8 mouse cellular contexts compared by ENCODE assay signal in the genomic region with DNA sequence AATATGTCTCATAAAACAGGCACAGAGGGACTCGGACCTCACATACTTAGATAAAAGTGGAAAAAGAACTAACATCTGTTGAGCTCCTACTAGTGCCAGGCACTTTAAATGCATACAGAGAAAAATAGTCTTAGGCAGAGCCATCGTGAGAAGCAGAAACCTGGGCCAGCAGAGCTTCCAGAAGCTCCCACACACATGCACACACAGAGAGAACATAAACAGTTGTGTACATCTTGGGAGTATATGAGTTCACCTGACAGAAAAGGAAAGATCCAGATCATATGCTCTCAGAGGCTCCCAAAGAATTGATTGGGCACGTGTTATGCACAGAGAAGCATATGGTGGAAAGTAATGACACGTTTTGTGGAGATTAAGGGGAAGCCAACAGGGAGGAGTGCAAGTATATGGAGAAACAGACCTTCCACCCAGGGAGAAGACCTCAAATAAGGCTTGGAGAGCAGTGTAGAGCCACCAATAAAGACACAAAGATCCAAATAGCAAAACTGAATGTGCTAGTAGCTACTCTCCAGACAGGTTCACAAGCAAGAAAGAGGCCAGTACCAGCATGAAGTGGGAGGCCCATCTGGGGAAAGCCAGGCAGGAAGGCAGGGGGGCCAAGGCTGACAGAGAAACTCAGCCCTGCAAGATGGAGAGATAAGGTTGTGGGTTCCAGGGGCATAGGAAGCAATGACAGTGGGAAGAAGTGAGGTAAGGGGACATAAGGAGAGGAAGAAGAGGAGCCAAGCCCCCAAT. TPM values are rescaled to one million over a fixed set of nuclear protein-coding genes. Genes with fewer than 3 reads are reported as not detected.
DNase-seq lines count a peak whose midpoint lies in the region; ATAC-seq and TF ChIP-seq lines count a peak whose summit lies in the region.

No protein-coding gene starts in this region.

- 52% methylated on average over 4 of the region's 4 CpGs for WGBS in forebrain, embryonic 12.5 days
- 36% methylated on average over 4 of the region's 4 CpGs for WGBS in limb, embryonic 12.5 days
- 29% methylated on average over 4 of the region's 4 CpGs for WGBS in olfactory bulb, adult 2 months

- no peak for ATAC-seq in forebrain, embryonic 12.5 days (ENCODE audit: low FRiP score)
- ATAC-seq in limb, embryonic 12.5 days (ENCODE audit: insufficient number of reproducible peaks, insufficient read depth, low FRiP score, low TSS enrichment, low read depth), result no peak

- peak overlapping the region; percentile 87; the same call in 1 of the 2 replicates for H3K27ac ChIP-seq in layer of hippocampus, adult 2 months
- no peak overlapping the region for H3K27ac ChIP-seq in forebrain, embryonic 12.5 days
- H3K27ac ChIP-seq in limb, embryonic 12.5 days, result no peak overlapping the region
- peak overlapping the region; percentile 40 for H3K27ac ChIP-seq in olfactory bulb, adult 2 months (ENCODE audit: insufficient read depth, low read depth, low read length)

- H3K9me3 ChIP-seq in forebrain, embryonic 12.5 days, result no peaks in the 10 kb centered on the region
- no peaks in the 10 kb centered on the region for H3K9me3 ChIP-seq in limb, embryonic 12.5 days

- no peak for DNase-seq in layer of hippocampus, adult 2 months (ENCODE audit: low spot score in 2 of 2)
- DNase-seq in layer of hippocampus, adult 8-10 months (ENCODE audit: low spot score in 2 of 2), result no peak
- DNase-seq in NIH3T3 (ENCODE audit: low read depth), result peak; percentile 52
- DNase-seq in gastrocnemius, adult 18-20 months (ENCODE audit: low spot score), result no peak
- DNase-seq in lung, postnatal 4 days, result no peak

- TF ChIP-seq POLR2A in olfactory bulb, adult 2 months (IDR thresholded peaks at IDR 0.05; ENCODE audit: insufficient read depth, low read depth, low read length), result no peak

- H3K9ac ChIP-seq in forebrain, embryonic 12.5 days, result no peak overlapping the region
- no peak overlapping the region for H3K9ac ChIP-seq in limb, embryonic 12.5 days (replicated peaks)

- H3K4me2 ChIP-seq in forebrain, embryonic 12.5 days, result peak overlapping the region; percentile 81
- H3K4me2 ChIP-seq in limb, embryonic 12.5 days, result peak overlapping the region; percentile 72

- H3K4me1 ChIP-seq in forebrain, embryonic 12.5 days, result peaks cover 11% of the 10 kb centered on the region; the same call in 1 of the 2 replicates
- H3K4me1 ChIP-seq in limb, embryonic 12.5 days (replicated peaks), result peaks cover 10% of the 10 kb centered on the region
- H3K4me1 ChIP-seq in olfactory bulb, adult 2 months (ENCODE audit: control insufficient read depth, insufficient read depth, low read length), result peaks cover 7% of the 10 kb centered on the region

- H3K4me3 ChIP-seq in layer of hippocampus, adult 2 months, result peak overlapping the region; percentile 66
- no peak overlapping the region for H3K4me3 ChIP-seq in forebrain, embryonic 12.5 days (replicated peaks)
- peak overlapping the region; percentile 80 for H3K4me3 ChIP-seq in limb, embryonic 12.5 days (replicated peaks)
- H3K4me3 ChIP-seq in olfactory bulb, adult 2 months (ENCODE audit: insufficient read depth, low read depth, low read length), result peak overlapping the region; percentile 8; the same call in 1 of the 2 replicates

- no peaks in the 10 kb centered on the region for H3K36me3 ChIP-seq in forebrain, embryonic 12.5 days (replicated peaks)
- no peaks in the 10 kb centered on the region for H3K36me3 ChIP-seq in limb, embryonic 12.5 days

- peaks cover 10% of the 10 kb centered on the region for H3K27me3 ChIP-seq in forebrain, embryonic 12.5 days
- H3K27me3 ChIP-seq in limb, embryonic 12.5 days, result peaks cover 10% of the 10 kb centered on the region

- TF ChIP-seq CTCF in layer of hippocampus, adult 2 months (conservative IDR thresholded peaks at IDR 0.05), result no peak
- no peak for TF ChIP-seq CTCF in olfactory bulb, adult 2 months (IDR thresholded peaks at IDR 0.05; ENCODE audit: insufficient read depth, low read depth, low read length)

RNA-seq across cellular contexts. Expression of gene Ell2, which starts 2.6 kb away (rescaled TPM):
- total RNA-seq in layer of hippocampus, adult 2 months (2021), result 10 to 100 TPM; 31.2 to 35.5 TPM
- total RNA-seq in layer of hippocampus, adult 8-10 months (2022), result 10 to 100 TPM; 28.0 to 33.6 (median 31.8) TPM
- 2.3 and 3.2 TPM in 2 replicates for polyA plus RNA-seq in forebrain, embryonic 12.5 days (2016; fragmentation: Nextera tagmentation; extraction: Ambion mirVana)
- polyA plus RNA-seq in limb, embryonic 12.5 days (2016; fragmentation: Nextera tagmentation; extraction: Ambion mirVana), result 7.4 and 9.6 TPM in 2 replicates
- polyA plus RNA-seq in olfactory bulb, adult 2 months (2012; ENCODE audit: insufficient read depth, insufficient read length, low replicate concordance, missing spikeins), result not detected in 2 replicates
- 10 to 100 TPM; 43.5 to 57.4 TPM for total RNA-seq in gastrocnemius, adult 18-20 months (2021)

Comparison
In these comparisons a context has a peak if more than half of its experiments do, and no peak if none do; other contexts are left out.
1. H3K27ac ChIP-seq: peak in layer of hippocampus, adult 2 months (single experiment) and olfactory bulb, adult 2 months (single experiment); none in forebrain, embryonic 12.5 days (single experiment) and limb, embryonic 12.5 days (single experiment).